Mouse (Mus musculus) kidney, adult 8-10 months (tissue): ENCODE measurements around the gene Btbd35f19.
A peak's percentile ranks its signal among the peaks of the same experiment; 100 is the strongest.
"Not testable (repeated sequence)": the region's sequence is repeated elsewhere in the genome, so short reads cannot be mapped to it uniquely, and the experiment has no call there.

Experiments used
- DNase-seq, 2 experiments: peaks; one replicate each; pipeline ENCODE4 v3.0.0; 2022

Btbd35f19 gene

DNA sequence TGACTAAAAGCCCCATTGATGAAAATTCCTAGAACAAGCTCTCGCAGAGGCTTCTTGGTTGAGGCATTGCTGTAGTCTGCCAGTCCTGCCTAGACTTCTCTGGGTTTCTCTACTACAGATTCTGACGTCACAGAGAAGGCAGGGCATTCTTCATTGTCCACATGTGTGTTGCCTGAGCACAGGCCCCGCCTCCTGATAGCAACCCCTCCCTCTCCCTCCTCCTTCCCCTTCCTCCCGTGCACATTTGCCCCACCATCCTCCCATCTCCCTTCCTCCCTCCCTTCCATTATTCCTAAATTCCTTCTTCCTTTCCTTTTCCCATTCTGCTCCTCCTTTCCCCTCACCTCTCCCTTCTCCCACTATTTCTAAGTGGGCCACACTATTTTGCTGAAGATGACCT, at the start of gene Btbd35f19:
Gene Btbd35f19 (minus strand): TSS at position 101 of the 400 bp plus-strand sequence.
- not testable (repeated sequence) for DNase-seq

DNA sequence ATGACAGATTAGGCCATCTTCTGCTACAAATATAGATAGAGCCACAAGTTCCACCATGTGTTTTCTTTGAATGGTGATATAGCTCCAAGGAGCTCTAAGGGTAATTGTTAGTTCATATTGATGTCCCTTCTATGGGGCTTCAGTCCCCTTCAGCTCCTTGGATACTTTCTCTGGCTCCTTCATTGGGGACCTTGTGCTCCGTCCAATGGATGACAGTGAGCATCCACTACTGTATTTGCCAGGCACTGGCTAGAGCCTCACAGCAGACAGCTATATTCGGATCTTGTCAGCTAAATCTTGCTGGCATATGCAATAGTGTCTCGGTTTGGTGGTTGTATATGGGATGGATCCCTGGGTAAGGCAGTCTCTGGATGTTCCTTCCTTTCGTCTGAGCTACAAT, 41.8 kb downstream of the Btbd35f19 start:
- peak in 1 of 2 experiments; percentile 0 for DNase-seq

DNA sequence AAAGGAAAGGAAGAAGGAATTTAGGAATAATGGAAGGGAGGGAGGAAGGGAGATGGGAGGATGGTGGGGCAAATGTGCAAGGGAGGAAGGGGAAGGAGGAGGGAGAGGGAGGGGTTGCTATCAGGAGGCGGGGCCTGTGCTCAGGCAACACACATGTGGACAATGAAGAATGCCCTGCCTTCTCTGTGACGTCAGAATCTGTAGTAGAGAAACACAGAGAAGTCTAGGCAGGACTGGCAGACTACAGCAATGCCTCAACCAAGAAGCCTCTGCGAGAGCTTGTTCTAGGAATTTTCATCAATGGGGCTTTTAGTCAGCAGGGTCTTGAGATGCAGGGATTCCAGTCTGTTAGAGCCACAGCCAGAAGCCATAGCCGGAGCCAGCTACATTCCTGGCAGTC, 47.6 kb downstream of the Btbd35f19 start, which contains the start of gene Btbd35f26:
Gene Btbd35f26 (plus strand): TSS at position 301 of the 400 bp plus-strand sequence.
- not testable (repeated sequence) for DNase-seq
